Mouse (Mus musculus) embryonic facial prominence, embryonic 14.5 days (tissue): ENCODE measurements around the gene Epb41. TPM values are rescaled to one million over a fixed set of nuclear protein-coding genes. Genes with fewer than 3 reads are reported as not detected.

ENCODE experiments used
- ATAC-seq: fragments of 200-750 bp; cut with Nextera tagmentation; 2 replicates; pipeline ENCODE4 v1.8.0; 2017; ENCODE audit warnings: low read depth, moderate number of reproducible peaks, moderate TSS enrichment
- DNase-seq: peaks from one replicate; pipeline ENCODE4 v3.0.0-alpha.2; 2015; ENCODE audit warnings: low spot score
- H3K27ac ChIP-seq: fragments of 300-500 bp; sonication (generic); replicated peaks from 2 replicates; pipeline ENCODE4 v1.5.1; 2014; ENCODE audit warnings: low read depth, mild to moderate bottlenecking, low read length, moderate library complexity
- H3K27me3 ChIP-seq: fragments of 300-500 bp; sonication (generic); replicated peaks from 2 replicates; pipeline ENCODE4 v1.6.1; 2014; ENCODE audit warnings: low read length; ENCODE audit not compliant: control insufficient read depth, insufficient read depth
- H3K36me3 ChIP-seq: fragments of 300-500 bp; sonication (generic); 2 replicates; pipeline ENCODE4 v1.6.1; 2014; ENCODE audit warnings: low read length, mixed read lengths; ENCODE audit not compliant: control insufficient read depth, insufficient read depth
- H3K4me1 ChIP-seq: fragments of 300-500 bp; sonication (generic); 2 replicates; pipeline ENCODE4 v1.6.1; 2014; ENCODE audit warnings: antibody characterized with exemption, low read length; ENCODE audit not compliant: control insufficient read depth, insufficient read depth
- H3K4me2 ChIP-seq: fragments of 300-500 bp; sonication (generic); 2 replicates; pipeline ENCODE4 v1.6.1; 2014; ENCODE audit warnings: low read depth, mild to moderate bottlenecking, low read length, moderate library complexity, mixed read lengths
- H3K4me3 ChIP-seq: fragments of 300-500 bp; sonication (generic); 2 replicates; pipeline ENCODE4 v1.5.1; 2014; ENCODE audit warnings: low read depth, mild to moderate bottlenecking, low read length
- H3K9ac ChIP-seq: fragments of 300-500 bp; sonication (generic); 2 replicates; pipeline ENCODE4 v1.6.1; 2014; ENCODE audit warnings: low read depth, mild to moderate bottlenecking, low read length, moderate library complexity, mixed read lengths
- H3K9me3 ChIP-seq: fragments of 300-500 bp; sonication (generic); 2 replicates; pipeline ENCODE4 v1.6.1; 2016; ENCODE audit warnings: low read length; ENCODE audit not compliant: control insufficient read depth
- WGBS: fragments of 180-500 bp; shearing (Covaris S2); extraction: QIAGEN DNeasy Blood & Tissue Kit; methylation state at CpG from one replicate; pipeline ENCODE4 v1.1.7; 2014; 5-methylcytosine and 5-hydroxymethylcytosine counted together
- polyA plus RNA-seq: library from polyadenylated mRNA; unstranded; fragments of >200 nt; fragmentation: Nextera tagmentation; extraction: Ambion mirVana; gene quantifications from 2 replicates; pipeline ENCODE4 v1.2.1, GENCODE M21; 2014

Gene Epb41
- polyA plus RNA-seq, 1 experiment from 2014 or later = 65.1 TPM

GRCm38 (mm10) chr4:132059541-132059940 lies 15.6 kb downstream of the Epb41 start:
- H3K27ac ChIP-seq = no peak overlapping the region
- 96% methylated on average over 2 of the region's 2 CpGs for WGBS
- DNase-seq = no peak
- H3K36me3 ChIP-seq = no peaks in the 10 kb centered on the region
- H3K4me1 ChIP-seq = no peaks in the 10 kb centered on the region
- no peak for ATAC-seq
- no peak overlapping the region for H3K4me2 ChIP-seq
- no peak overlapping the region for H3K9ac ChIP-seq
- no peaks in the 10 kb centered on the region for H3K27me3 ChIP-seq
- H3K9me3 ChIP-seq = no peaks in the 10 kb centered on the region
- H3K4me3 ChIP-seq = no peak overlapping the region

- Histone ChIP-seq H3K4me3 (no peak overlapping the region), H3K27ac (no peak overlapping the region), H3K9ac (no peak overlapping the region), H3K27me3 (no peaks in the 10 kb centered on the region), H3K4me1 (no peaks in the 10 kb centered on the region), H3K36me3 (no peaks in the 10 kb centered on the region), H3K4me2 (no peak overlapping the region), H3K9me3 (no peaks in the 10 kb centered on the region)
- ATAC-seq = no peak
- DNase-seq = no peak
Observed at GRCm38 (mm10) chr4:132057311-132057710, 17.8 kb downstream of the Epb41 start.

GRCm38 (mm10) chr4:132051321-132052275 lies 23.5 kb downstream of the Epb41 start:
- Histone ChIP-seq H3K4me1 (peaks cover 5% of the 10 kb centered on the region; the same call in 1 of the 2 replicates), H3K27me3 (no peaks in the 10 kb centered on the region), H3K36me3 (no peaks in the 10 kb centered on the region), H3K4me3 (no peak overlapping the region), H3K9ac (no peak overlapping the region), H3K9me3 (no peaks in the 10 kb centered on the region), H3K27ac (no peak overlapping the region), H3K4me2 (no peak overlapping the region)
- no peak for ATAC-seq
- WGBS = 74% methylated on average over 10 of the region's 10 CpGs
- no peak for DNase-seq

GRCm38 (mm10) chr4:132049549-132050200 lies 25.4 kb downstream of the Epb41 start:
- ATAC-seq (no peak), DNase-seq (no peak)
- H3K9ac ChIP-seq = peak overlapping the region; percentile 57
- peak overlapping the region; percentile 93 for H3K4me3 ChIP-seq
- WGBS = 11% methylated on average over 15 of the region's 15 CpGs
- no peak overlapping the region for H3K27ac ChIP-seq
- H3K36me3 ChIP-seq = no peaks in the 10 kb centered on the region
- H3K4me2 ChIP-seq = peak overlapping the region; percentile 78
- no peaks in the 10 kb centered on the region for H3K27me3 ChIP-seq
- peaks cover 5% of the 10 kb centered on the region; the same call in 1 of the 2 replicates for H3K4me1 ChIP-seq
- H3K9me3 ChIP-seq = no peaks in the 10 kb centered on the region

GRCm38 (mm10) chr4:132048995-132049404 lies 26.1 kb downstream of the Epb41 start:
- DNase-seq (peak; percentile 99), ATAC-seq (peak; percentile 99)
- peaks cover 10% of the 10 kb centered on the region for H3K4me1 ChIP-seq
- 0% methylated on average over 3 of the region's 46 CpGs for WGBS
- no peaks in the 10 kb centered on the region for H3K27me3 ChIP-seq
- no peaks in the 10 kb centered on the region for H3K9me3 ChIP-seq
- peak overlapping the region; percentile 96 for H3K9ac ChIP-seq
- H3K4me2 ChIP-seq = peak overlapping the region; percentile 78
- peak overlapping the region; percentile 95 for H3K27ac ChIP-seq
- H3K36me3 ChIP-seq = no peaks in the 10 kb centered on the region
- peak overlapping the region; percentile 93 for H3K4me3 ChIP-seq

GRCm38 (mm10) chr4:132048011-132048991 lies 26.8 kb downstream of the Epb41 start:
- under 1% methylated on average over 56 of the region's 95 CpGs for WGBS
- Histone ChIP-seq H3K4me2 (peak overlapping the region; percentile 78), H3K27me3 (no peaks in the 10 kb centered on the region), H3K4me1 (peaks cover 17% of the 10 kb centered on the region), H3K9me3 (no peaks in the 10 kb centered on the region), H3K27ac (peak overlapping the region; percentile 95), H3K9ac (peak overlapping the region; percentile 96), H3K4me3 (peak overlapping the region; percentile 93), H3K36me3 (no peaks in the 10 kb centered on the region)
- DNase-seq (peak; percentile 70), ATAC-seq (no peak; the same call in 1 of the 2 replicates)

GRCm38 (mm10) chr4:132043726-132044125 lies 31.4 kb downstream of the Epb41 start:
- Histone ChIP-seq H3K27me3 (no peaks in the 10 kb centered on the region), H3K36me3 (no peaks in the 10 kb centered on the region), H3K4me1 (peaks cover 19% of the 10 kb centered on the region), H3K4me2 (no peak overlapping the region), H3K9me3 (no peaks in the 10 kb centered on the region), H3K9ac (no peak overlapping the region), H3K27ac (no peak overlapping the region), H3K4me3 (no peak overlapping the region)
- ATAC-seq = no peak
- no peak for DNase-seq
- 71% methylated on average over 3 of the region's 3 CpGs for WGBS
